Mouse (Mus musculus) heart, embryonic 14.5 days (tissue): ENCODE measurements around the gene Dpy19l1. TPM values are rescaled to one million over a fixed set of nuclear protein-coding genes. Genes with fewer than 3 reads are reported as not detected.

Experiments used
- ATAC-seq: fragments of 200-750 bp; cut with Nextera tagmentation; 2 replicates; pipeline ENCODE4 v1.8.0; 2017; ENCODE audit warnings: low read depth, moderate TSS enrichment; ENCODE audit not compliant: insufficient number of reproducible peaks, insufficient read depth, low FRiP score
- H3K27ac ChIP-seq, 2 experiments: fragments of 200-500 bp in 1 of 2; fragments of 300-500 bp in 1 of 2; sonication (generic) in 1 of 2; replicated peaks in 1 of 2; 2 replicates each; pipeline ENCODE4 v1.5.1; 2012 to 2014; ENCODE audit warnings: low read depth in 2 of 2, low read length in 2 of 2, control low read depth in 1 of 2, mild to moderate bottlenecking in 1 of 2, mixed read lengths in 1 of 2; ENCODE audit not compliant: control insufficient read depth in 1 of 2, insufficient read depth in 1 of 2
- H3K27me3 ChIP-seq: fragments of 300-500 bp; sonication (generic); 2 replicates; pipeline ENCODE4 v1.6.1; 2014; ENCODE audit warnings: mild to moderate bottlenecking, low read length, control low read depth; ENCODE audit not compliant: control insufficient read depth, insufficient read depth
- H3K36me3 ChIP-seq: fragments of 300-500 bp; sonication (generic); 2 replicates; pipeline ENCODE4 v1.6.1; 2014; ENCODE audit warnings: mild to moderate bottlenecking, control low read depth, low read length, mixed read lengths; ENCODE audit not compliant: control insufficient read depth, insufficient read depth
- H3K4me1 ChIP-seq, 2 experiments: fragments of 200-500 bp in 1 of 2; fragments of 300-500 bp in 1 of 2; sonication (generic) in 1 of 2; 2 replicates each; pipeline ENCODE4 v1.6.1; 2012 to 2014; ENCODE audit warnings: low read length in 2 of 2, control low read depth in 1 of 2, mixed read lengths in 1 of 2; ENCODE audit not compliant: control insufficient read depth in 2 of 2, insufficient read depth in 2 of 2
- H3K4me2 ChIP-seq: fragments of 300-500 bp; sonication (generic); 2 replicates; pipeline ENCODE4 v1.6.1; 2014; ENCODE audit warnings: mild to moderate bottlenecking, low read length
- H3K4me3 ChIP-seq, 2 experiments: fragments of 200-500 bp in 1 of 2; fragments of 300-500 bp in 1 of 2; sonication (generic) in 1 of 2; 2 replicates each; pipeline ENCODE4 v1.5.1; 2012 to 2014; ENCODE audit warnings: low read length in 2 of 2, mild to moderate bottlenecking in 2 of 2, control low read depth in 1 of 2, low read depth in 1 of 2, moderate library complexity in 1 of 2; ENCODE audit not compliant: control insufficient read depth in 1 of 2, insufficient read depth in 1 of 2
- H3K9ac ChIP-seq: fragments of 300-500 bp; sonication (generic); 2 replicates; pipeline ENCODE4 v1.6.1; 2014; ENCODE audit warnings: mild to moderate bottlenecking, low read length
- H3K9me3 ChIP-seq: fragments of 300-500 bp; sonication (generic); 2 replicates; pipeline ENCODE4 v1.6.1; 2016; ENCODE audit warnings: low read length, control low read depth; ENCODE audit not compliant: control insufficient read depth
- WGBS: fragments of 180-500 bp; shearing (Covaris S2); extraction: QIAGEN DNeasy Blood & Tissue Kit; methylation state at CpG from one replicate; pipeline ENCODE4 v1.1.7; 2014; 5-methylcytosine and 5-hydroxymethylcytosine counted together
- polyA plus RNA-seq: library from polyadenylated mRNA; unstranded; fragments of >200 nt; fragmentation: Nextera tagmentation; extraction: Ambion mirVana; gene quantifications from 2 replicates; pipeline ENCODE4 v1.2.1, GENCODE M21; 2014

Gene Dpy19l1
- polyA plus RNA-seq, 1 experiment from 2014 or later, result 21.3 TPM

DNA sequence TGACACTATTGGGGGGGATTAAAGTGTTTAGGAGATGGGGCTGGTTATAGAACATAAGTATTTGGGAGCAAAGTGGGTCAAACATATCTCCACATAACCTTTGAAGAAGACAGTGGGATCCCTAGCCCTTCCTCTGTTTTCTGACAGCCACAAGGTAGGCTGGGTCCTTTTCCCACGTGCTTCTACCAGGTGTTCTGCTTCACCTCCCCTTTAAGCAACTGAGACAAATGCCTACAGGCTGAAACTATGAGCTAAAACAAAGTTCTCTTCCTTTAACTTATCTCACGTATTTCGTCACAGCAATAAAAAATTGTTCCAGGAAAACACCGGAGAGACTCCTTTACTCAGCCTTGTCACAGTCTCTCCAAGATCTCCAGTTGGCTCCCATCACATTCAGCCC, 5.9 kb upstream of the Dpy19l1 start:
- no peak for ATAC-seq
- Histone ChIP-seq H3K27me3 (no peaks in the 10 kb centered on the region), H3K9me3 (no peaks in the 10 kb centered on the region), H3K9ac (no peak overlapping the region), H3K4me1 (no peaks in the 10 kb centered on the region), H3K36me3 (no peaks in the 10 kb centered on the region), H3K27ac (no peak overlapping the region), H3K4me3 (no peak overlapping the region), H3K4me2 (no peak overlapping the region)
- 75% methylated on average over 4 of the region's 4 CpGs for WGBS

DNA sequence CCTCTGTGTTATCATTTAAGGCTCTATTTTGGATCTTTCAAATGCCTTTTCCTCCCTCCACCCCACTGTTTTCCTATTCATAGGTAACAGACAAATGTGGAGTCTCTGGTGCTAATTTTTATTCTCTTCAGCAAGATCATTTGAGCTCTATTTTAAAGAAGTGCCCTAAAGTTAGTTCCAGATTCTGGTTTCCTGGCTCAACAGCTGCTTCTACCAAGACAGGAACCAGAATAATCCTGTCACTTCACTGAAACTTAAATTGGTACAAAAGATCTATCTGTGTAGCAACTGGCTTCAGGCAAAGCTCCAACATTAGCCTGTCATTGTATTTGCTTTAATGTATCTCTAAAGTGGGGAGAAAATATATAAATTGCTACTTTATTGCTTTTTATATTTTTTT, 3.6 kb upstream of the Dpy19l1 start:
- ATAC-seq, result no peak
- no peaks in the 10 kb centered on the region for H3K9me3 ChIP-seq

DNA sequence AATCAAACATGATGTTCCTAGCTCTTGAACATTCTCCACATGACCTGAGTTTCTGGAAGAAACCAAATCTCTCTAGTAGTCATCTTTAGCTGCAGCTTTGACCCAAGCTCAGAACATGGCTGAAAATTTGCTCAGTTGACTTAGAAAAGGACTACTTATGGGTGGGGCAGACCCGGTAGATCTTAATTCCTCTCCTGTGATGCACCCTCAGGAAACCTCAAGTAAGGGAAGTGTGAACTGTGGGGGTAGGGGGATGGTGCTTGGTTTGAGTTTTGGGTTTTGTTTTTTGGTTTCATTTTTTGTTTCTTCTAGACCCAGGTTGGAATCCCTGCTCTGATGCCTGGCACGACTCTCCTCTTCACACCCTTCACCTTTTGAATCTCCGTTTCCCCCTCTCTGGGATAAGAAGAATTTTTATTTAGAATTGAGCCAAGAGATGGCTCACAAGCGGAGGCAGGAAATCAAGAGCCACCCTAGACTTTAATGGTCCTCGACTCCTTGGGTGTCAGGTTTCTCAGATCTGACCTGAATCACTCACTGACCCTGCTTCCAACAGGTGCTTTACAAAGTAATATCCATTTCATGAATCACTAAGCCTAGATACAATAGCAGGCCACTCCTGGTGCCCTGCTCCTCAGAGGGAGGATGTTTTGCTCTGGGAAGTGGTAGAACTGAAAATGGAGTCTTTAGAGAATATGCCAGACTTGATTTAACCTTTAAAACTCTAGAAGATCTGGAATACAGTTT, 2.2 kb upstream of the Dpy19l1 start:
- Histone ChIP-seq H3K36me3 (no peaks in the 10 kb centered on the region), H3K27ac (no peak overlapping the region), H3K9ac (no peak overlapping the region), H3K4me2 (no peak overlapping the region), H3K9me3 (no peaks in the 10 kb centered on the region), H3K27me3 (no peaks in the 10 kb centered on the region), H3K4me1 (peaks cover 2 to 16% of the 10 kb centered on the region in 2 experiments; a peak in 3 of 4 replicates), H3K4me3 (no peak overlapping the region)
- no peak for ATAC-seq
- WGBS, result 70% methylated on average over 5 of the region's 5 CpGs

More for the DNA sequence above, 3.6 kb upstream of the Dpy19l1 start:
- H3K4me2 ChIP-seq, result no peak overlapping the region
- H3K36me3 ChIP-seq, result no peaks in the 10 kb centered on the region
- H3K4me3 ChIP-seq, result no peak overlapping the region
- no peaks in the 10 kb centered on the region for H3K27me3 ChIP-seq
- peaks cover 0 to 8% of the 10 kb centered on the region in 2 experiments; a peak in 2 of 4 replicates for H3K4me1 ChIP-seq
- no peak overlapping the region for H3K9ac ChIP-seq
- no peak overlapping the region for H3K27ac ChIP-seq

DNA sequence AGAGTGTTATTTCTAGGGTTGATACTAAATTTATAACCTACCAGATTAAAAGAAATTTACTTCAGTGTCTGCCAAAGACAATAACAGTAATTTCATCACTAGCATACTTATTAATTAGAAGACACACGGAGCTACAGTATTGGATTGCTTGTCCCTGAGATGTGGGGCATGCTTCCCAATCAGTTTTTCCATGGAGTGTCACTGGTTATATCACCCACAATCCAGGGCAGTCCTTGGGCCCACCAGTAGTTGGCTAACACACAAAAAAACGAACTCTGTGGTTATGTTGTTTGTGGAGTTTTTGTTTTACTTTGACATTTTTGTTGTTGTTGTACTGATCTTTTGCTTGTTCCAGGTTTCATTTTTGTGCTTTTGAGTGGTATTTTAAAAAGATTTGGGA, 1.4 kb upstream of the Dpy19l1 start:
- Histone ChIP-seq H3K27me3 (no peaks in the 10 kb centered on the region), H3K4me1 (peaks cover 4 to 17% of the 10 kb centered on the region in 2 experiments; a peak in 3 of 4 replicates), H3K4me2 (no peak overlapping the region), H3K9ac (no peak overlapping the region), H3K9me3 (no peaks in the 10 kb centered on the region), H3K4me3 (no peak overlapping the region), H3K27ac (no peak overlapping the region), H3K36me3 (no peaks in the 10 kb centered on the region)
- no peak for ATAC-seq
- WGBS, result 73% methylated on average over 2 of the region's 2 CpGs

DNA sequence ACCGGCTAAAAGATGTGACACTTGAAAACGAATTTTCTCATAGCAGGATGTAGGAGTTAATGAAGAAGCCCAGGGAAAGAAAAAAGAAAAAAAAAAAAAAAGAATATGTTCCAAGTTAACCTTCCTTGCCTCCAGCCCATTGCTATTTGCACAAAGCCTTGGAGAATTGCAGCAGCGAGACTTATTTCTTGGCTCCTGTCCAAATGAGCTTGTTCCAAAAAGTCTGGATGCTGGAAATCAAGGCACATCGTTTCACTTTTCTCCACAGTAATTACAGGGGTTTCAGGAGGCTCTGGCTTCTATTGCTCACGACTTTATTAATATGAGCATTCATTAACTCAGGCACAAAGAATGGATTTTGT, 899 bp upstream of the Dpy19l1 start:
- H3K4me2 ChIP-seq, result peak overlapping the region; percentile 74
- WGBS, result 8% methylated on average over 5 of the region's 5 CpGs
- ATAC-seq, result no peak
- H3K4me1 ChIP-seq, result peaks cover 4 to 17% of the 10 kb centered on the region in 2 experiments; a peak in 3 of 4 replicates
- H3K4me3 ChIP-seq, result peak overlapping the region; percentile 74 to 86
- no peaks in the 10 kb centered on the region for H3K27me3 ChIP-seq
- peak overlapping the region; percentile 85 for H3K9ac ChIP-seq
- no peaks in the 10 kb centered on the region for H3K9me3 ChIP-seq
- H3K27ac ChIP-seq, result peak overlapping the region; percentile 81 to 91; a peak in 3 of 4 replicates
- no peaks in the 10 kb centered on the region for H3K36me3 ChIP-seq

DNA sequence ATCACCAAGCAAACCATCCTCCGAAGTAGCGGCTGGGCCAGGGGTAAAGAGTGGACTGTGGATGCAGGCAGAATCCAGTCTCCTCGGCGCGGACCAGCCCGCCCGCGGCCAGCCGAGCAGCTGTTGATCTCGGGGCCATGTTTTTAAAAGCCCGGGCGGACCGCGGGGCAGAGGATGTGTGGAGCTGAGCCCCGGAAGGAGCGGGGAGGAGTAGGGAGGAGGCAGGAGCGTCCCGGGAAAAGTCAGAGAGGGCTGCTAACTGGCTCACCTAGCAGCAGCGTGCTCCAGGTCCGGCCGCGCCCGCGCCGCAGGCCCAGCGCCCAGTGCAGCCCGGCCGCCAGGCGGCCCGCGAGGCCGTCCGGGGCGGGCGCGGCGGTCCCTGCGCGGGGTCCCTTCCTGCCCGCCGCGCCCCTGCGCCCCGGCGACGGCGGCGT, 352 bp downstream of the Dpy19l1 start:
- H3K36me3 ChIP-seq, result no peaks in the 10 kb centered on the region
- H3K9me3 ChIP-seq, result no peaks in the 10 kb centered on the region
- H3K4me2 ChIP-seq, result peak overlapping the region; percentile 88
- H3K27me3 ChIP-seq, result no peaks in the 10 kb centered on the region
- peak overlapping the region; percentile 85 for H3K9ac ChIP-seq
- peak overlapping the region; percentile 80 to 91 for H3K27ac ChIP-seq
- WGBS, result under 1% methylated on average over 31 of the region's 48 CpGs
- peak overlapping the region; percentile 74 to 86 for H3K4me3 ChIP-seq
- ATAC-seq, result peak; percentile 79
- peaks cover 4 to 17% of the 10 kb centered on the region in 2 experiments; a peak in 3 of 4 replicates for H3K4me1 ChIP-seq

DNA sequence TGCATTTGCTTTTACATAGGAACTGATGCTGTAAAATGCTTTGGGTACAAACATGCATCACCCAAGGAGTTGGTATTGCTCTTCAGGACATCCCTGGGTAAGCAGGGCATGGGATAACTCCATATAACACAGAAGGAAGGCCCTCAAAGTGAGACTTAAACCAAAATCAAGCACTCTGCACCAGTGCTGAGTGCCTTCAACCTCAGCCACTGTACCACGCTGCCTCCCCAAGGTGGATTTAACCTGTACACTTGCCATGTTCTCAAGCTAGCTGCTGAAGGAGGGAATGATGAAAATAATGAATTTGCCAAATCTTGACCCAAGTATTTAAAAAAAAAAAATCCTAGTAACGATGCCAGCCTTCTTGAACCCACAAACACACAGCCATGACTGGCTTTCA, 1.3 kb downstream of the Dpy19l1 start:
- Histone ChIP-seq H3K36me3 (no peaks in the 10 kb centered on the region), H3K4me3 (peak overlapping the region in 1 of 2 experiments; percentile 74; a peak in 3 of 4 replicates), H3K4me2 (peak overlapping the region; percentile 88), H3K27me3 (no peaks in the 10 kb centered on the region), H3K9me3 (no peaks in the 10 kb centered on the region), H3K4me1 (peaks cover 4 to 17% of the 10 kb centered on the region in 2 experiments; a peak in 3 of 4 replicates), H3K9ac (peak overlapping the region; percentile 85), H3K27ac (no peak overlapping the region)
- WGBS, result 52% methylated on average over 2 of the region's 2 CpGs
- no peak for ATAC-seq
